Mouse (Mus musculus) erythroblast, embryonic 14.5 days (primary cell): Measurements from ENCODE around the gene Pam.

Experiments used
- GATA1 ChIP-seq: IDR thresholded peaks from 2 replicates; pipeline ENCODE4 v1.6.1; 2012; ENCODE audit warnings: low read length, inconsistent platforms, mixed read lengths
- TAL1 ChIP-seq: IDR thresholded peaks from 3 replicates; pipeline ENCODE4 v1.6.1; 2012; ENCODE audit warnings: low read length, inconsistent platforms, mixed read lengths

DNA sequence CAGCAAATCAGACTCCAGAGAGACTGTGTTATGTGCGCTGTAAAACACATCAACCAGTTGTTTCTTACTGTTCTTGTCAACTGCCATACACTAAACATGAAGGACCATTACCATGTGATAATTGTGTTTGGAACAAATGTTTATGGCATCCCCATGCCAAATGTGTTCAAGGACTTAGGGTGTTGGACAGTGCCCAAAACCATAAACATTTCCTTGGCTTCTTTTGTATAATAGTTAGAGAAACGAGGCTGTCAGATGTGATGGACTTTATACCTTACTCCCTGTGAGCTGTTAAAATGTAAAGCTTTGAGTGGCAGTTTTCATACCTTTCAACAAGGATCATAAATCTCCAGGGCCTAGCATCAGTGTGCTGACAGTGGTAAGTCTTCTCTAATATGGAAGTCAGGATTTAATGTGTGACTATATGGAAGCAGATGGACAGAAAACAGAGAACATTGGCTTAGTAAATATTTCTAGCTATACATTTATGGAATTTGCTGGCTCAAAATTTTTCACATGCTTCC lies 169.4 kb downstream of the Pam start:
- TF ChIP-seq TAL1 (no peak), GATA1 (no peak)
